Mouse (Mus musculus) effector memory CD4-positive, alpha-beta T cell, adult 7 months (primary cell): ENCODE data around the gene Prcd. TPM values are rescaled to one million over a fixed set of nuclear protein-coding genes. Genes with fewer than 3 reads are reported as not detected.

Experiments
- polyA plus RNA-seq: library from polyadenylated mRNA; unstranded; fragments of 100-300 nt; shearing (Covaris generic); gene quantifications from one replicate; pipeline ENCODE4 v1.2.1, GENCODE M21; 2017

Gene Prcd
- not detected for polyA plus RNA-seq

GRCm38 (mm10) chr11:116653234-116653633 lies at the start of gene Prcd:
TSS of gene Prcd (plus strand) at chr11:116653534.

GRCm38 (mm10) chr11:116626299-116627071 lies 26.8 kb upstream of the Prcd start, which contains the start of gene Rhbdf2:
TSS of gene Rhbdf2 (minus strand) at chr11:116627019.

DNA sequence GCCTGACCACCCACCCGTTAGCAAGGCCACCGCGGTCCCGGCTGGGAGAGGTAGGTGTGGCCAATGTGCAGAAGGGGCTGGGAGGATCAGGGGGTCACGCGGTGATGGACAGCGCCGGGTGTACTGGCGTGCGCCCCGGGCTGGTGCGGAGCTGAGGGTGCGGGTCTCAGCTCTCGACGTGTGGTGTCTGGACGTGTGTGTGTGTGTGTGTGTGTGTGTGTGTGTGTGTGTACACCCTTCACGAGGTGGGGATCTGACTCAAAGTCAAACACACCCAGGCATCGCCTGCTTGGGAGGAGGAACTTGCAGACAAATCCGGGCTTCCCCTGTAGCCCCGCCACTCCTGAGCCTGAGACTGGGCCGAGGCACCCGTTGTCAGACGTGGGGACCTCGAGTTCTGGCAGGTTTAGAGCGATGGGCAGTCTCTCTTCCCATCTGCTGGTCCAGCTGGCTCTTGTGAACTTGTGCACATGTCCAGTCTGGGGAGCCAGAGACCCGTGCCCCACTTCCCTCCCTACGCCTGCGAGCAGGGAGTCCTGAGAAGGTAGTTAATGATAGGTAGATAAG lies 1.0 kb downstream of the Prcd start, which contains the start of gene Cygb:
Cygb (minus strand) TSS at position 59 of the 567 bp plus-strand sequence.

Other genes with a start within 250 kb of the Prcd start
- 134 TPM for gene Rnf157, start 240.5 kb upstream of the Prcd start, polyA plus RNA-seq
- 1,050 TPM for gene Ubald2, start 219.4 kb upstream of the Prcd start, polyA plus RNA-seq
- 0.45 TPM for gene Qrich2, start 187.3 kb upstream of the Prcd start, polyA plus RNA-seq
- 129 TPM for gene Prpsap1, start 159.3 kb upstream of the Prcd start, polyA plus RNA-seq
- 1.6 TPM for gene Sphk1, start 122.6 kb upstream of the Prcd start, polyA plus RNA-seq
- gene Ube2o, start 72.1 kb upstream of the Prcd start, polyA plus RNA-seq: 16.3 TPM
- gene Aanat, start 67.1 kb upstream of the Prcd start, polyA plus RNA-seq: 0.28 TPM
- gene Rhbdf2, start 26.5 kb upstream of the Prcd start, polyA plus RNA-seq: 26.2 TPM
- gene Cygb, start 779 bp downstream of the Prcd start, polyA plus RNA-seq: not detected
- 2.9 TPM for gene St6galnac1, start 122.0 kb downstream of the Prcd start, polyA plus RNA-seq
- not detected for gene Mxra7, start 174.5 kb downstream of the Prcd start, polyA plus RNA-seq
- gene Mettl23, start 189.7 kb downstream of the Prcd start, polyA plus RNA-seq: 130 TPM
- 95.3 TPM for gene Jmjd6, start 189.9 kb downstream of the Prcd start, polyA plus RNA-seq
- 15.8 TPM for gene Mfsd11, start 198.9 kb downstream of the Prcd start, polyA plus RNA-seq
- gene Srsf2, start 199.6 kb downstream of the Prcd start, polyA plus RNA-seq: 350 TPM